Mouse (Mus musculus): ENCODE measurements around the gene Zfp319. TPM values are rescaled to one million over a fixed set of nuclear protein-coding genes. Genes with fewer than 3 reads are reported as not detected.
A peak's percentile ranks its signal among the peaks of the same experiment; 100 is the strongest.

Gene Zfp319
- polyA plus RNA-seq, 1 experiment from 2014 or later: 9.0 TPM

- no peak overlapping the region for H3K4me2 ChIP-seq
- H3K27me3 ChIP-seq: 0 out of 2 replicates have a peak, but pooled peaks cover 3% of the 10 kb centered on the region
- ATAC-seq (ENCODE audit: insufficient number of reproducible peaks, low FRiP score, low TSS enrichment, low read depth): no peak
- peaks cover 45% of the 10 kb centered on the region for H3K36me3 ChIP-seq
- H3K4me1 ChIP-seq: peaks cover 33% of the 10 kb centered on the region
- WGBS: 40% methylated on average over 3 of the region's 3 CpGs
- H3K9me3 ChIP-seq: no peaks in the 10 kb centered on the region
- H3K4me3 ChIP-seq: no peak overlapping the region
- no peak overlapping the region for H3K9ac ChIP-seq
- H3K27ac ChIP-seq: 0 out of 2 replicates have a peak overlapping the region, but pooled peaks have one; percentile 18
These were observed 8.5 kb downstream of the Zfp319 start for GRCm38 (mm10) chr8:95323201-95323600.

DNA sequence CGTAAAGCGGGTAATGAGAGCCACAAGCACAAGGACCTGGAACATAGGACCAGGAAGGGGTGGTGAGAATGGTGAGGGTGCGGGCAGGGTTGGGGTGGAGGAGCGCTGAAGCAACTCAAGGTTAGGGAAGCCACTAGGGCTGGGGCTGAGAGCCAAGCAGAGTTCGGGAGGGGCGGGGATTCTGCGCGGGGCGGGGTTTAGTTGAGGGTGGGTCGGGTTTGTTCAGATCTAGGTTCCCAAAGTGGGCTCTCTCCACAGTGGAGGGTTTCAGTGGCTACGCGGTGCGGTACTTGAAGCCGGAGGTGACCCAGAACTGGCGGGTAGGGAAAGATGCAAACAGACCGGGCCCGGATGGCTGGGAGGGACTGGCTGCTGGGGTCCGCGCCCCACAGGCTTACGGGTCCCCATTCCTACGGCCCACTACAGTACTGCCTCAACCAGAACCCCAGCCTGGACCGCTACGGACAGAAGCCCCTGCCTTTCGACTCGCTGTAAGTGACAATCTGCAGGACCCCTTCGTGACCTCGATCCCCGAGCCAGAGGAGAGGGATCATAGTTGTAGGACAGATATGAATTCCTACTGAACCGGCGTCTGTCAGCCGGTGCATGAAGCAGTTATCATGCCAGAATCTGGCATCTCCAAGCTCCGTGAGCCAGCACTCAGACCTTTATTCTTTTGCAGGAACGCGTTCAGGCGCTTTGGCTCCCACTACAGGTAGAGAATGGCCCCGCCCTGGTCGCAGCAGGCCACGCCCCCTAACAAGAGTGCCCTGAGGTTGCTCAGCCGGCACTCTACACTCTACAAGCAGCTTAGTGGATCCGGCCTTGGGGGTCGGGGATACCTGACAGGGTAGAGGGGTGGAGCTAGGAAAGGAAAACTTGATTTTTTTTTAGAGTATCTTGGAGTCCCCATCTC, 11.3 kb downstream of the Zfp319 start:
- Histone ChIP-seq H3K27me3 (0 out of 2 replicates have a peak, but pooled peaks cover 3% of the 10 kb centered on the region), H3K9ac (peak overlapping the region; percentile 23; the same call in 1 of the 2 replicates), H3K4me1 (peaks cover 29% of the 10 kb centered on the region), H3K4me3 (peak overlapping the region; percentile 36), H3K27ac (no peak overlapping the region), H3K36me3 (peaks cover 17% of the 10 kb centered on the region), H3K9me3 (no peaks in the 10 kb centered on the region), H3K4me2 (peak overlapping the region; percentile 84)
- ATAC-seq (ENCODE audit: insufficient number of reproducible peaks, low FRiP score, low TSS enrichment, low read depth): peak; percentile 37; the same call in 1 of the 2 replicates
- 3% methylated on average over 41 of the region's 41 CpGs for WGBS

DNA sequence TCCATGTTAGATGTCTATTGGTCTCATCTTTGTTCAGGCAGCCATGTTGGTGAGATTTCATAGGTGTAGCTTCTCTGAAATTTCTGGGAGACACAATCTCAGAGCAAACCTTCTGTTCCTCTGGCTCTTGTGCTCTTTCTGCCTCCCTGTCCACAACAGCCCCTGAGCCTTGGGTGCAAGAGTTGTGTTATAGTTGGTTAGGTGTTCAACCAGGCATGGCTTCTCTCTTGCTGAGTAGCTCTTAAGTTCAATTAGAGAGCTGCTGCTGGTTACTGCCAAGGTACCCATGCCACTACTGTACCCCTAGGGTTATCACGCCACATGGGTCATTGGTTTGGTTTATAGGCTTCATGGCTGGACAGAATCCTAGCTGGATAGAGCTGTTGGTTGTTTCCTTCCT, 16.4 kb downstream of the Zfp319 start:
- no peak overlapping the region for H3K4me2 ChIP-seq
- H3K9me3 ChIP-seq: no peaks in the 10 kb centered on the region
- H3K27ac ChIP-seq: no peak overlapping the region
- peaks cover 6% of the 10 kb centered on the region for H3K4me1 ChIP-seq
- 83% methylated on average over 1 of the region's 1 CpGs for WGBS
- no peaks in the 10 kb centered on the region for H3K36me3 ChIP-seq
- no peak for ATAC-seq (ENCODE audit: insufficient number of reproducible peaks, low FRiP score, low TSS enrichment, low read depth)
- H3K4me3 ChIP-seq: no peak overlapping the region
- H3K9ac ChIP-seq: no peak overlapping the region
- H3K27me3 ChIP-seq: no peaks in the 10 kb centered on the region

DNA sequence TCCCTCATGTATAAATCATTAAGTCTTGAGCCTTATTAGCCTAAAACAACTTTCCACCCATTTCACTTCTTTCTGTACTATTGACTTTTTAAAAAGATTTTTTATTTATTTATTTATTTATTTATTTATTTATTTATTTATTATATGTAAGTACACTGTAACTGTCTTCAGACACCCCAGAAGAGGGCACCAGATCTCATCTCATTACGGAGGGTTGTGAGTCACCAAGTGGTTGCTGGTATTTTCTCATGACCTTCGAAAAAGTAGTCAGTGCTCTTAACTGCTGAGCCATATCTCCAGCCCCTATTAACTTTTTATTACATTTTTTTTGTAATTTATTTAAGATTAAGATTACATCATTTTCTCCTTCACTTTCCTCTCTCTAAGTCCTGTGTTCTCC, 17.0 kb downstream of the Zfp319 start:
- H3K9ac ChIP-seq: no peak overlapping the region
- H3K4me3 ChIP-seq: no peak overlapping the region
- H3K27me3 ChIP-seq: no peaks in the 10 kb centered on the region
- WGBS: 67% methylated on average over 2 of the region's 2 CpGs
- no peaks in the 10 kb centered on the region for H3K36me3 ChIP-seq
- no peaks in the 10 kb centered on the region for H3K4me1 ChIP-seq
- H3K9me3 ChIP-seq: no peaks in the 10 kb centered on the region
- no peak for ATAC-seq (ENCODE audit: insufficient number of reproducible peaks, low FRiP score, low TSS enrichment, low read depth)
- H3K27ac ChIP-seq: no peak overlapping the region
- H3K4me2 ChIP-seq: no peak overlapping the region

GRCm38 (mm10) chr8:95313857-95314256, 17.9 kb downstream of the Zfp319 start:
- no peaks in the 10 kb centered on the region for H3K4me1 ChIP-seq
- H3K9ac ChIP-seq: no peak overlapping the region
- H3K4me3 ChIP-seq: no peak overlapping the region
- H3K27ac ChIP-seq: no peak overlapping the region
- H3K27me3 ChIP-seq: no peaks in the 10 kb centered on the region
- no peak for ATAC-seq (ENCODE audit: insufficient number of reproducible peaks, low FRiP score, low TSS enrichment, low read depth)
- no peaks in the 10 kb centered on the region for H3K9me3 ChIP-seq
- no peaks in the 10 kb centered on the region for H3K36me3 ChIP-seq
- 90% methylated on average over 6 of the region's 6 CpGs for WGBS
- H3K4me2 ChIP-seq: no peak overlapping the region

GRCm38 (mm10) chr8:95312836-95313235, 18.9 kb downstream of the Zfp319 start:
- Histone ChIP-seq H3K4me1 (no peaks in the 10 kb centered on the region), H3K36me3 (no peaks in the 10 kb centered on the region), H3K4me2 (no peak overlapping the region), H3K27ac (no peak overlapping the region), H3K9me3 (no peaks in the 10 kb centered on the region), H3K9ac (no peak overlapping the region), H3K4me3 (no peak overlapping the region), H3K27me3 (no peaks in the 10 kb centered on the region)
- WGBS: 69% methylated on average over 18 of the region's 18 CpGs
- ATAC-seq (ENCODE audit: insufficient number of reproducible peaks, low FRiP score, low TSS enrichment, low read depth): no peak

DNA sequence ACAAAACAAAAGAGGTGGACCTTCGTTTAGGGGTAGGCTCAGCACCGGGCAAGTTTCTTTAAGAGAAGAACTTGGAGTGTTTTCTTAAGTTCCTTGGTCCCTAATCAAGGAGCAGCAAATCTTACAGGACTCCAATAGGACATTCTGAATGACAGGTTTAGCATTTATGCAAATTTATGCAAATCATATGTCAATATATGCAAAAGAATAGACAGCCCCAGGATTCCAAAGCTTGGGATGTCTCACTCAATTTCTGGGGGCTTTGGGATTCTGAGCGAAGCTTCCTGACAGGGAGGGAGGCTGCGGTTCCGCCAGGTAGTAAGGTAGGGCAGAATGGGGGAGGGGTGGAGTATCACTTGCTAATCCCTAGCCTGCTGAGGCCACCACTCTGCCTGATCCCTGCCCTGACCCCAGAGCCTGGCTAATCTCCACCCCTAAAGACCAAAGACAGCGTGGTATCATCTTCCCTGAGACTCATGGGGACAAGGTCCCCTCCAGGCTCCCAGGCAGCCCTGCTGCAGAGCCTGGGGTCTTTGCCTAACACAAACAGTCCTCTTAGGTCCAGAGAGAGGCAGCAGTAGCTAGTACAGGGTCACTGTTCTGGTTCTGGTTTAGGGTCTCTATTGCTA, 21.3 kb downstream of the Zfp319 start, which contains the start of gene Tepp:
Tepp (plus strand) TSS at position 225 of the 629 bp plus-strand sequence.
- Histone ChIP-seq H3K36me3 (no peaks in the 10 kb centered on the region), H3K4me3 (no peak within 1 kb of the TSS), H3K9ac (no peak within 1 kb of the TSS), H3K4me2 (no peak within 1 kb of the TSS), H3K27me3 (no peaks in the 10 kb centered on the region), H3K9me3 (no peaks in the 10 kb centered on the region), H3K4me1 (no peaks in the 10 kb centered on the region), H3K27ac (no peak within 1 kb of the TSS)
- ATAC-seq (ENCODE audit: insufficient number of reproducible peaks, low FRiP score, low TSS enrichment, low read depth): no peak
- 39% methylated on average over 6 of the region's 6 CpGs for WGBS

DNA sequence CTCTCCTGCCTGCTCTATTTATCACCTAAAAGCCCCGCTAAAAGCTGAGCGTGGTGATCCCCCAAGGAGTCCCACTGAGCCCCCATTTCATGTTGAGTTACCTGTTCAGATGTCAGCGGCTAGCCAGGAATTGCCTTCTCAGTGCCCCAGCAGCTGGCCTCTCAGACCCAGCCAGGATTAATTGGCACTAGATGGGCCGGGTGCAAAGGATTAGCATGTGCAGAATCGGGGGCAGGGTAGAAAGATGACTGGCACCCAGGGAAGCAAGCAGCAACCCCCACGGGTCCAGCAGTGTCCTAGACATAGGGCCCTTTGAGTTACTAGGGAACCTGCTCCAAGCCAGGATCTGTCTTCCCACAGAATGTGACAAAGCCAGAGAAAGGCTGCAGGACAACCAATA, 25.3 kb downstream of the Zfp319 start, which contains the start of gene Cngb1:
Cngb1 (minus strand) TSS at position 155 of the 400 bp plus-strand sequence.
- 38% methylated on average over 6 of the region's 6 CpGs for WGBS

GRCm38 (mm10) chr8:95305526-95305925, 26.2 kb downstream of the Zfp319 start:
- no peak overlapping the region for H3K27ac ChIP-seq
- no peak overlapping the region for H3K4me2 ChIP-seq
- H3K4me3 ChIP-seq: no peak overlapping the region
- no peak overlapping the region for H3K9ac ChIP-seq
- WGBS: 70% methylated on average over 4 of the region's 4 CpGs
- no peaks in the 10 kb centered on the region for H3K9me3 ChIP-seq
- no peaks in the 10 kb centered on the region for H3K4me1 ChIP-seq
- no peaks in the 10 kb centered on the region for H3K27me3 ChIP-seq
- H3K36me3 ChIP-seq: no peaks in the 10 kb centered on the region
- ATAC-seq (ENCODE audit: insufficient number of reproducible peaks, low FRiP score, low TSS enrichment, low read depth): no peak

More for the DNA sequence above, 25.3 kb downstream of the Zfp319 start, which contains the start of gene Cngb1:
- Histone ChIP-seq H3K36me3 (no peaks in the 10 kb centered on the region), H3K4me2 (no peak within 1 kb of the TSS), H3K27me3 (no peaks in the 10 kb centered on the region), H3K9ac (no peak within 1 kb of the TSS), H3K9me3 (no peaks in the 10 kb centered on the region), H3K4me1 (no peaks in the 10 kb centered on the region), H3K27ac (no peak within 1 kb of the TSS), H3K4me3 (no peak within 1 kb of the TSS)
- ATAC-seq (ENCODE audit: insufficient number of reproducible peaks, low FRiP score, low TSS enrichment, low read depth): no peak

DNA sequence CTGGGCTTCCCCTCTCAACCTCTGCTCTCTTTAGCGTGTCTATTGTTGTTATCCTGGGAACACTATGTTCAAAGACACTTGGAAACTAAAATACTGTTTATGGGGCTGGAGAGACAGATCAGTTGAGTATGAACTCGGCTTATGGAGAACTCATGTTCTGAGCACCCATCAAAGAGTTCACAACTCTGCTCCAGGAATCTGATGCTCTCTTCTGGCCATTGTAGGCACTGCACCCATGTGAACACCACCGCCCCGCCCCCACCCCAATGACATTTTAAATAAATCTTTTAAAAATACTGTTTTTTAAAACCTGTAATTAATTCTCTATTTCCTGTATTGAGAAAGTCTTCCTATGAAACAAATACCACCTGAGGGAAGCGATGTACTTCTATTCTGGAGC, 29.3 kb downstream of the Zfp319 start:
- 20% methylated on average over 5 of the region's 5 CpGs for WGBS

GRCm38 (mm10) chr8:95293891-95294290, 37.9 kb downstream of the Zfp319 start:
- H3K36me3 ChIP-seq: no peaks in the 10 kb centered on the region
- no peak overlapping the region for H3K4me2 ChIP-seq
- peaks cover 13% of the 10 kb centered on the region; the same call in 1 of the 2 replicates for H3K4me1 ChIP-seq
- ATAC-seq (ENCODE audit: insufficient number of reproducible peaks, low FRiP score, low TSS enrichment, low read depth): peak; percentile 41; the same call in 1 of the 2 replicates
- 46% methylated on average over 7 of the region's 7 CpGs for WGBS
- H3K27me3 ChIP-seq: no peaks in the 10 kb centered on the region
- no peaks in the 10 kb centered on the region for H3K9me3 ChIP-seq
- H3K9ac ChIP-seq: no peak overlapping the region
- no peak overlapping the region for H3K4me3 ChIP-seq
- H3K27ac ChIP-seq: 0 out of 2 replicates have a peak overlapping the region, but pooled peaks have one; percentile 1

More for the DNA sequence above, 29.3 kb downstream of the Zfp319 start:
- no peaks in the 10 kb centered on the region for H3K4me1 ChIP-seq
- no peaks in the 10 kb centered on the region for H3K9me3 ChIP-seq
- H3K4me2 ChIP-seq: no peak overlapping the region
- ATAC-seq (ENCODE audit: insufficient number of reproducible peaks, low FRiP score, low TSS enrichment, low read depth): no peak
- no peaks in the 10 kb centered on the region for H3K36me3 ChIP-seq
- no peak overlapping the region for H3K4me3 ChIP-seq
- H3K27ac ChIP-seq: no peak overlapping the region
- no peaks in the 10 kb centered on the region for H3K27me3 ChIP-seq
- no peak overlapping the region for H3K9ac ChIP-seq

DNA sequence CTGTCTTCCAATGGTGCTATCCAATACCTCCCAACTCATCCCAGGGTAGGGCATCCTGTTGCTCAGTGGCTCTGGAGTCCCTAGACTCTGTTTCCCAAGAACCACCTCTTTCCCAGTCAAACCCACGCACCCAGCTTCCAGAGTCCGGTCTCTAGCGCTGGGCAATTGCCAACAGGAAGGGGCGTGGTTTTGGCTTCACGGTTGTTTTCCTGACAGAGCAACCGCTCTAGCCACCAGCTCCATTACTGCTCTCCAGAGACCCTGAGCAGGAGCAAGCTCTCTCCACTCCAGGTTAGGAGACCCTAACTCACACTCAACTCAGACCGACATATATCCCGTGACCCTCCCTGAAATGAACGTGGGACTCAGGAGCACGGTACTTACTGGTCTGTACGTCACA, 38.6 kb downstream of the Zfp319 start:
- no peaks in the 10 kb centered on the region for H3K9me3 ChIP-seq
- WGBS: 50% methylated on average over 11 of the region's 11 CpGs
- peak; percentile 40; the same call in 1 of the 2 replicates for ATAC-seq (ENCODE audit: insufficient number of reproducible peaks, low FRiP score, low TSS enrichment, low read depth)
- no peak overlapping the region for H3K4me3 ChIP-seq
- H3K27ac ChIP-seq: no peak overlapping the region
- H3K4me1 ChIP-seq: peaks cover 13% of the 10 kb centered on the region; the same call in 1 of the 2 replicates
- H3K9ac ChIP-seq: no peak overlapping the region
- no peak overlapping the region for H3K4me2 ChIP-seq
- H3K27me3 ChIP-seq: no peaks in the 10 kb centered on the region
- no peaks in the 10 kb centered on the region for H3K36me3 ChIP-seq

Data from limb, embryonic 15.5 days (tissue).